Mouse (Mus musculus) CH12.LX (cell line): Measurements from ENCODE around the gene Rps3a1.

Experiments
- BHLHE40 ChIP-seq: IDR thresholded peaks from 2 replicates; pipeline ENCODE4 v1.6.1; 2011; ENCODE audit warnings: mild to moderate bottlenecking, low read depth, low read length, improper control_type of control experiment
- CTCF ChIP-seq, 2 experiments: IDR thresholded peaks in 1 of 2; conservative IDR thresholded peaks in 1 of 2; 2 replicates each; pipeline ENCODE4 v1.5.1; 2011 to 2012; ENCODE audit warnings: low read depth in 2 of 2, low read length in 2 of 2, improper control_type of control experiment in 1 of 2, inconsistent platforms in 1 of 2, mild to moderate bottlenecking in 1 of 2, moderate library complexity in 1 of 2
- E2F4 ChIP-seq: IDR thresholded peaks from 2 replicates; pipeline ENCODE4 v1.6.1; 2011; ENCODE audit warnings: low read depth, low read length, improper control_type of control experiment; ENCODE audit not compliant: insufficient replicate concordance
- ELF1 ChIP-seq: IDR thresholded peaks from 2 replicates; pipeline ENCODE4 v1.6.1; 2014; ENCODE audit warnings: low read depth, mild to moderate bottlenecking, inconsistent platforms, low read length, improper control_type of control experiment
- ETS1 ChIP-seq: conservative IDR thresholded peaks from 2 replicates; pipeline ENCODE4 v1.6.1; 2012; ENCODE audit warnings: low read depth, mild to moderate bottlenecking, inconsistent platforms, low read length, improper control_type of control experiment, moderate library complexity
- GABPA ChIP-seq: IDR thresholded peaks from 2 replicates; pipeline ENCODE4 v1.6.1; 2012; ENCODE audit warnings: low read depth, low read length, improper control_type of control experiment, inconsistent platforms; ENCODE audit not compliant: insufficient replicate concordance
- JUN ChIP-seq: IDR thresholded peaks from 2 replicates; pipeline ENCODE4 v1.6.1; 2011; ENCODE audit warnings: low read depth, mild to moderate bottlenecking, low read length, improper control_type of control experiment, moderate library complexity; ENCODE audit not compliant: insufficient read depth
- MAX ChIP-seq: IDR thresholded peaks from 2 replicates; pipeline ENCODE4 v1.6.1; 2011; ENCODE audit warnings: low read length, improper control_type of control experiment
- POLR2A ChIP-seq: IDR thresholded peaks from 2 replicates; pipeline ENCODE4 v1.6.1; 2011; ENCODE audit warnings: low read depth, mild to moderate bottlenecking, improper control_type of control experiment, low read length
- USF2 ChIP-seq: conservative IDR thresholded peaks from 2 replicates; pipeline ENCODE4 v1.6.1; 2011; ENCODE audit warnings: low read depth, low read length, improper control_type of control experiment
- ZKSCAN1 ChIP-seq: IDR thresholded peaks from 2 replicates; pipeline ENCODE4 v1.6.1; 2012; ENCODE audit warnings: low read depth, inconsistent platforms, low read length, improper control_type of control experiment, borderline replicate concordance

GRCm38 (mm10) chr3:86122156-86122555 lies 20.3 kb downstream of the Rps3a1 start:
- peak in 1 of 2 experiments; percentile 12; a peak in 1 of 4 replicates for TF ChIP-seq CTCF (conservative IDR thresholded peaks at IDR 0.05 in 1 of 2, IDR thresholded peaks at IDR 0.05 in 1 of 2; ENCODE audit: low read depth in 2 of 2, low read length in 2 of 2)
- no peak for TF ChIP-seq GABPA
- TF ChIP-seq ETS1 = no peak
- no peak for TF ChIP-seq JUN
- TF ChIP-seq BHLHE40 = no peak
- TF ChIP-seq MAX = no peak
- no peak for TF ChIP-seq POLR2A
- no peak for TF ChIP-seq ELF1
- TF ChIP-seq E2F4 = no peak
- TF ChIP-seq ZKSCAN1 = no peak
- TF ChIP-seq USF2 = no peak
